Mouse (Mus musculus): ENCODE data around the gene Pde4b. TPM values are rescaled to one million over a fixed set of nuclear protein-coding genes. Genes with fewer than 3 reads are reported as not detected.

The Pde4b gene
- polyA plus RNA-seq, 1 experiment from 2014 or later = 49.4 TPM

DNA sequence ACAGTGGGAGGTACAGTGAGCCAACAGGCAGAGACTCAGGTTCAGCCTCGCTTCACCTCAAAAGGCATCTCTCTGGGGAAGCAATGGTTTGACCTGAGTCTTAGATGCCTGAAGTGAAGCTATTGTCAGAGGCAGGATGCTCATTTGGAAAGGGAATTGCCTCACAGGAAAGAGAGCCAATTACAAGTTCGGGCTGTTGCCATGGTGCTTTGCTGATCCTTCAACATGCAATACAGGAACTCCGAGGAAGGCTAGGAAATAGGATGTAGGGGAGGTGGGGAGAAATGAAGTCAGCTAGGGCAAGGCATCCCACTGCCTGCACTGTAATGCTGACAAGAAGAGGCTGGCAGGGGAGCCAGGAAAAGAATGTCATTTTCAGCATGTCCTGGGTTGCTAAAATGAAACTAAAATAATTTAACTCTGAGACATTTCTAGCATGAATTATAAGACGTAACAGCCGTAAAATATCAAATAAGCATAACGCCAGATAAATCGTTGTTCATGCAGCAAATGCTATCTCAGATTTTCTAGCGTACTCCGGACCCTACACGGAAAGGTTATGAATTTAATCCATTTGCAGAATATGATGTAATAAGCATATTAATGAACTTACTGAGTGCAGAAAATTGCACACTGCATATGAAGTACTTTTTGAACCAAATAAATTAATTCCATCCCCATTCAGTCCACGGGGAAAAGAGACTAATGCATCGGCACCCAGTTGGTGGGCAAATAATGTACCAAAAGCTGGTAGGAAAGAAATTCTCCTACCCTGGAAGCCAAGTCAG, 501.5 kb downstream of the Pde4b start:
- H3K27me3 ChIP-seq (ENCODE audit: control insufficient read depth, insufficient read depth, low read length) = no peaks in the 10 kb centered on the region
- H3K4me1 ChIP-seq (ENCODE audit: control insufficient read depth, insufficient read depth, low read length) = peaks cover 52% of the 10 kb centered on the region
- 9% methylated on average over 12 of the region's 12 CpGs for WGBS
- peak overlapping the region; percentile 53; the same call in 1 of the 2 replicates for H3K9ac ChIP-seq (replicated peaks; ENCODE audit: low read length)
- peak overlapping the region; percentile 41 for H3K4me3 ChIP-seq (replicated peaks; ENCODE audit: low read depth, low read length)
- no peaks in the 10 kb centered on the region for H3K36me3 ChIP-seq (ENCODE audit: control insufficient read depth, insufficient read depth, low read length)
- peak overlapping the region; percentile 54 for H3K4me2 ChIP-seq (ENCODE audit: low read length)
- ATAC-seq (ENCODE audit: low FRiP score, low TSS enrichment) (peak; percentile 47; the same call in 1 of the 2 replicates), DNase-seq (peak; percentile 79)
- no peaks in the 10 kb centered on the region for H3K9me3 ChIP-seq (ENCODE audit: control insufficient read depth, low read length)
- H3K27ac ChIP-seq (replicated peaks; ENCODE audit: low read depth, low read length) = peak overlapping the region; percentile 89

- WGBS = under 1% methylated on average over 9 of the region's 9 CpGs
Observed at GRCm38 (mm10) chr4:102589537-102590031, 502.2 kb downstream of the Pde4b start.

DNA sequence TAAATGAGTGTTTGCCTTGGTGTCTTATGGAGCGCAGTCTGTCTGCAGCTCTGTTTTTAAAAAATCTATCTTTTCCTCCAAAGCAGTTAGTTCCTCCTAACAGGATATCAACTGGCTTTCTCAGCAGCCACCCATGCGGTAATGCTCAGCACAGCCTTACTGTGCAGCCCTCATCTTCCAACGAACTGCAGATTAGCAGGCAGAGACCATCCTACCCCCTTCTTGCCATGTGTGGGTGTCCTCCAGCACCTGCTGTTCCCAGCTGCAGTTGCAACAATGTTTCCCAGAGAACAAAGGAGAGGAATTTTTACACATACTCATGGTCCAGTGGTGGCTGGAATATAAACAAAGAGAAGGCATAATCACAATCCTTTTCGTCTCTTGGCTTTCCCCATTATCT, 504.5 kb downstream of the Pde4b start:
- Histone ChIP-seq H3K4me3 (replicated peaks; ENCODE audit: low read depth, low read length) (peak overlapping the region; percentile 29), H3K27ac (replicated peaks; ENCODE audit: low read depth, low read length) (peak overlapping the region; percentile 78), H3K36me3 (ENCODE audit: control insufficient read depth, insufficient read depth, low read length) (peaks cover 11% of the 10 kb centered on the region; the same call in 1 of the 2 replicates), H3K4me2 (ENCODE audit: low read length) (peak overlapping the region; percentile 54), H3K9ac (replicated peaks; ENCODE audit: low read length) (peak overlapping the region; percentile 48), H3K4me1 (ENCODE audit: control insufficient read depth, insufficient read depth, low read length) (peaks cover 58% of the 10 kb centered on the region), H3K9me3 (ENCODE audit: control insufficient read depth, low read length) (no peaks in the 10 kb centered on the region), H3K27me3 (ENCODE audit: control insufficient read depth, insufficient read depth, low read length) (no peaks in the 10 kb centered on the region)
- ATAC-seq (ENCODE audit: low FRiP score, low TSS enrichment) = no peak
- WGBS = 17% methylated on average over 4 of the region's 4 CpGs
- DNase-seq = peak; percentile 62

More at GRCm38 (mm10) chr4:102589537-102590031, 502.2 kb downstream of the Pde4b start:
- peak; percentile 86 for DNase-seq
- Histone ChIP-seq H3K9me3 (ENCODE audit: control insufficient read depth, low read length) (no peaks in the 10 kb centered on the region), H3K36me3 (ENCODE audit: control insufficient read depth, insufficient read depth, low read length) (no peaks in the 10 kb centered on the region), H3K4me1 (ENCODE audit: control insufficient read depth, insufficient read depth, low read length) (peaks cover 57% of the 10 kb centered on the region), H3K4me2 (ENCODE audit: low read length) (peak overlapping the region; percentile 54), H3K9ac (replicated peaks; ENCODE audit: low read length) (peak overlapping the region; percentile 53), H3K27ac (replicated peaks; ENCODE audit: low read depth, low read length) (peak overlapping the region; percentile 89), H3K4me3 (replicated peaks; ENCODE audit: low read depth, low read length) (peak overlapping the region; percentile 41), H3K27me3 (ENCODE audit: control insufficient read depth, insufficient read depth, low read length) (no peaks in the 10 kb centered on the region)
- peak; percentile 82 for ATAC-seq (ENCODE audit: low FRiP score, low TSS enrichment)

GRCm38 (mm10) chr4:102592541-102592940, 505.2 kb downstream of the Pde4b start:
- H3K27ac ChIP-seq (replicated peaks; ENCODE audit: low read depth, low read length) = peak overlapping the region; percentile 78
- no peaks in the 10 kb centered on the region for H3K27me3 ChIP-seq (ENCODE audit: control insufficient read depth, insufficient read depth, low read length)
- no peaks in the 10 kb centered on the region for H3K9me3 ChIP-seq (ENCODE audit: control insufficient read depth, low read length)
- H3K9ac ChIP-seq (replicated peaks; ENCODE audit: low read length) = peak overlapping the region; percentile 48
- peak overlapping the region; percentile 29 for H3K4me3 ChIP-seq (replicated peaks; ENCODE audit: low read depth, low read length)
- no peak for ATAC-seq (ENCODE audit: low FRiP score, low TSS enrichment)
- peaks cover 18% of the 10 kb centered on the region for H3K36me3 ChIP-seq (ENCODE audit: control insufficient read depth, insufficient read depth, low read length)
- peaks cover 58% of the 10 kb centered on the region for H3K4me1 ChIP-seq (ENCODE audit: control insufficient read depth, insufficient read depth, low read length)
- DNase-seq = no peak
- H3K4me2 ChIP-seq (ENCODE audit: low read length) = peak overlapping the region; percentile 54
- 46% methylated on average over 2 of the region's 2 CpGs for WGBS

DNA sequence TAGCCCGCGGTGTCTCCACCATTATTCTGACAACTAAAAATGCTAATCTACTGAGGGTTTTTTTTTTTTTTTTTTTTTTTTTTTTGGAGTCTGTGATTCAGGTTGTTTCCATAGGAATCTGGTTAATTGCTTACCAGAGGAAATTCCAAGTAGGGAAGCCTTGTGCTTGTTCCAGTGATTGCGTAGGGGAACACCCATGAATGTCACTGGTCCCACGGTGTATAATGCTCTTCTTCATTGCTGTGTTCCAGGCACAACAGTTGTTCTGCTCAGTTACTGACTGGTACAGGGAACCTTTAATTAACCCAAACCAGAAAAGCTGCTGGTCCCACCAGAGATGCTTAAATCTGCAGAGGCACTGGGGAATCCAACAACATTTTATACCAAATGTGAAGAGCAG, 506.3 kb downstream of the Pde4b start:
- H3K9me3 ChIP-seq (ENCODE audit: control insufficient read depth, low read length) = no peaks in the 10 kb centered on the region
- no peak for DNase-seq
- no peaks in the 10 kb centered on the region for H3K27me3 ChIP-seq (ENCODE audit: control insufficient read depth, insufficient read depth, low read length)
- WGBS = 65% methylated on average over 4 of the region's 4 CpGs
- H3K4me1 ChIP-seq (ENCODE audit: control insufficient read depth, insufficient read depth, low read length) = peaks cover 53% of the 10 kb centered on the region
- peak overlapping the region; percentile 54; the same call in 1 of the 2 replicates for H3K4me2 ChIP-seq (ENCODE audit: low read length)
- no peak overlapping the region; the same call in 1 of the 2 replicates for H3K4me3 ChIP-seq (replicated peaks; ENCODE audit: low read depth, low read length)
- H3K36me3 ChIP-seq (ENCODE audit: control insufficient read depth, insufficient read depth, low read length) = peaks cover 25% of the 10 kb centered on the region
- H3K27ac ChIP-seq (replicated peaks; ENCODE audit: low read depth, low read length) = no peak overlapping the region
- no peak for ATAC-seq (ENCODE audit: low FRiP score, low TSS enrichment)
- H3K9ac ChIP-seq (replicated peaks; ENCODE audit: low read length) = no peak overlapping the region

DNA sequence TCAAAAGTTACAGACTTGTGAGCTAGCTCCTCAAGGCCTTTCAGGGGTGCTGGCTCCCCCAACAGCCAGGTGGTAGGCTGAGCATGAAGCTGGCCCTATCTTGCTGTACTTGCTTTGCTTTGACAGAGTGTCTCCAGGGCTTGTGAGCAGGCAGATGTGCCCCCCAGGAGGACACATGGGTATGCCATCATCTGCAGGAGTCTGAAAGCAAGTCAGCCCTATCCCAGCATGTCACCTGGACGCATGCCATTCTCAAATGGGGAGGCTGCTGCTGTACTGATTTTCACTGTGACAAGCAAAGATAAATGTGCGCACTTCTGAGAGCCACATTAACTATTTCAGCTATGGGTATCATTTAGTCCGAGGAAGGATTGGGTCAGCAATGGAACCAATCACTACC, 507.2 kb downstream of the Pde4b start:
- H3K27me3 ChIP-seq (ENCODE audit: control insufficient read depth, insufficient read depth, low read length) = no peaks in the 10 kb centered on the region
- DNase-seq (no peak), ATAC-seq (ENCODE audit: low FRiP score, low TSS enrichment) (no peak)
- no peaks in the 10 kb centered on the region for H3K9me3 ChIP-seq (ENCODE audit: control insufficient read depth, low read length)
- H3K36me3 ChIP-seq (ENCODE audit: control insufficient read depth, insufficient read depth, low read length) = peaks cover 32% of the 10 kb centered on the region
- no peak overlapping the region for H3K27ac ChIP-seq (replicated peaks; ENCODE audit: low read depth, low read length)
- H3K4me2 ChIP-seq (ENCODE audit: low read length) = no peak overlapping the region
- H3K4me1 ChIP-seq (ENCODE audit: control insufficient read depth, insufficient read depth, low read length) = peaks cover 44% of the 10 kb centered on the region
- WGBS = 89% methylated on average over 3 of the region's 3 CpGs
- no peak overlapping the region for H3K9ac ChIP-seq (replicated peaks; ENCODE audit: low read length)
- H3K4me3 ChIP-seq (replicated peaks; ENCODE audit: low read depth, low read length) = no peak overlapping the region

- no peak overlapping the region for H3K27ac ChIP-seq (replicated peaks; ENCODE audit: low read depth, low read length)
- no peaks in the 10 kb centered on the region for H3K9me3 ChIP-seq (ENCODE audit: control insufficient read depth, low read length)
- H3K36me3 ChIP-seq (ENCODE audit: control insufficient read depth, insufficient read depth, low read length) = peaks cover 46% of the 10 kb centered on the region
- no peak overlapping the region for H3K4me2 ChIP-seq (ENCODE audit: low read length)
- 82% methylated on average over 3 of the region's 3 CpGs for WGBS
- H3K27me3 ChIP-seq (ENCODE audit: control insufficient read depth, insufficient read depth, low read length) = no peaks in the 10 kb centered on the region
- ATAC-seq (ENCODE audit: low FRiP score, low TSS enrichment) (no peak), DNase-seq (no peak)
- H3K9ac ChIP-seq (replicated peaks; ENCODE audit: low read length) = no peak overlapping the region
- no peaks in the 10 kb centered on the region for H3K4me1 ChIP-seq (ENCODE audit: control insufficient read depth, insufficient read depth, low read length)
- no peak overlapping the region for H3K4me3 ChIP-seq (replicated peaks; ENCODE audit: low read depth, low read length)
Observed at GRCm38 (mm10) chr4:102603968-102604367, 516.6 kb downstream of the Pde4b start.

DNA sequence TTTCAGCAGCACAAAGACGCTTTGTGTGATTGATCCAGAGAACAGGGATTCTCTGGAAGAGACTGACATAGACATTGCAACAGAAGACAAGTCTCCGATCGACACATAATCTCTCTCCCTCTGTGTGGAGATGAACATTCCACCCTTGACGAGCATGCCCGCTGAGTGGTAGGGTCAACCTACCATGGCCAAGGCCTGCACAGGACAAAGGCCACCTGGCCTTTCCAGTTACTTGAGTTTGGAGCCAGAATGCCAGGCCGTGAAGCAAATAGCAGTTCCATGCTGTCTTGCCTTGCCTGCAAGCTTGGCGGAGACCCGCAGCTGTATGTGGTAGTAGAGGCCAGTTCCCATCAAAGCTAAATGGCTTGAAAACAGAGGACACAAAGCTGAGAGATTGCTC, 517.9 kb downstream of the Pde4b start:
- no peak for ATAC-seq (ENCODE audit: low FRiP score, low TSS enrichment)
- 97% methylated on average over 8 of the region's 8 CpGs for WGBS
- Histone ChIP-seq H3K27me3 (ENCODE audit: control insufficient read depth, insufficient read depth, low read length) (no peaks in the 10 kb centered on the region), H3K4me2 (ENCODE audit: low read length) (no peak overlapping the region), H3K9ac (replicated peaks; ENCODE audit: low read length) (no peak overlapping the region), H3K27ac (replicated peaks; ENCODE audit: low read depth, low read length) (no peak overlapping the region), H3K4me3 (replicated peaks; ENCODE audit: low read depth, low read length) (no peak overlapping the region), H3K36me3 (ENCODE audit: control insufficient read depth, insufficient read depth, low read length) (peaks cover 34% of the 10 kb centered on the region), H3K4me1 (ENCODE audit: control insufficient read depth, insufficient read depth, low read length) (no peaks in the 10 kb centered on the region), H3K9me3 (ENCODE audit: control insufficient read depth, low read length) (no peaks in the 10 kb centered on the region)
- DNase-seq = no peak

Measured in midbrain, embryonic 14.5 days (tissue).